Mouse (Mus musculus): ENCODE results near the gene Rhoh. TPM values are rescaled to one million over a fixed set of nuclear protein-coding genes. Genes with fewer than 3 reads are reported as not detected.
A peak's percentile ranks its signal among the peaks of the same experiment; 100 is the strongest.

The Rhoh gene
- polyA plus RNA-seq (2012; rRNA removed) = 0.28 and 0.38 TPM in 2 replicates

GRCm38 (mm10) chr5:65861154-65861944 lies at the start of gene Rhoh:
TSS of gene Rhoh (plus strand) at chr5:65861213.
- no peak for DNase-seq (ENCODE audit: low read depth)
- no peak for TF ChIP-seq POLR2A (IDR thresholded peaks at IDR 0.05; ENCODE audit: borderline replicate concordance, extremely low read depth, insufficient read depth, insufficient read length, poor library complexity, severe bottlenecking)

GRCm38 (mm10) chr5:65823601-65824133 lies 37.3 kb upstream of the Rhoh start:
- TF ChIP-seq CTCF (IDR thresholded peaks at IDR 0.05; ENCODE audit: borderline replicate concordance, extremely low read depth, insufficient read depth, insufficient read length) = peak; percentile 67; the same call in 1 of the 2 replicates
- TF ChIP-seq POLR2A (IDR thresholded peaks at IDR 0.05; ENCODE audit: borderline replicate concordance, extremely low read depth, insufficient read depth, insufficient read length, poor library complexity, severe bottlenecking) = no peak
- peak; percentile 61 for DNase-seq (ENCODE audit: low read depth)

GRCm38 (mm10) chr5:65826476-65826875 lies 34.5 kb upstream of the Rhoh start:
- TF ChIP-seq CTCF (IDR thresholded peaks at IDR 0.05; ENCODE audit: borderline replicate concordance, extremely low read depth, insufficient read depth, insufficient read length) (no peak), POLR2A (IDR thresholded peaks at IDR 0.05; ENCODE audit: borderline replicate concordance, extremely low read depth, insufficient read depth, insufficient read length, poor library complexity, severe bottlenecking) (no peak)
- no peak for DNase-seq (ENCODE audit: low read depth)

GRCm38 (mm10) chr5:65827102-65827501 lies 33.9 kb upstream of the Rhoh start:
- TF ChIP-seq CTCF (IDR thresholded peaks at IDR 0.05; ENCODE audit: borderline replicate concordance, extremely low read depth, insufficient read depth, insufficient read length) (no peak), POLR2A (IDR thresholded peaks at IDR 0.05; ENCODE audit: borderline replicate concordance, extremely low read depth, insufficient read depth, insufficient read length, poor library complexity, severe bottlenecking) (no peak)

GRCm38 (mm10) chr5:65828261-65828660 lies 32.8 kb upstream of the Rhoh start:
- DNase-seq (ENCODE audit: low read depth) = no peak
- TF ChIP-seq CTCF (IDR thresholded peaks at IDR 0.05; ENCODE audit: borderline replicate concordance, extremely low read depth, insufficient read depth, insufficient read length) = no peak
- no peak for TF ChIP-seq POLR2A (IDR thresholded peaks at IDR 0.05; ENCODE audit: borderline replicate concordance, extremely low read depth, insufficient read depth, insufficient read length, poor library complexity, severe bottlenecking)

More at GRCm38 (mm10) chr5:65827102-65827501, 33.9 kb upstream of the Rhoh start:
- DNase-seq (ENCODE audit: low read depth) = no peak

GRCm38 (mm10) chr5:65829059-65829458 lies 32.0 kb upstream of the Rhoh start:
- no peak for DNase-seq (ENCODE audit: low read depth)
- TF ChIP-seq POLR2A (IDR thresholded peaks at IDR 0.05; ENCODE audit: borderline replicate concordance, extremely low read depth, insufficient read depth, insufficient read length, poor library complexity, severe bottlenecking) = no peak

GRCm38 (mm10) chr5:65831917-65832618 lies 28.9 kb upstream of the Rhoh start:
- peak; percentile 9 for DNase-seq (ENCODE audit: low read depth)
- no peak for TF ChIP-seq POLR2A (IDR thresholded peaks at IDR 0.05; ENCODE audit: borderline replicate concordance, extremely low read depth, insufficient read depth, insufficient read length, poor library complexity, severe bottlenecking)
- no peak for TF ChIP-seq CTCF (IDR thresholded peaks at IDR 0.05; ENCODE audit: borderline replicate concordance, extremely low read depth, insufficient read depth, insufficient read length)

- TF ChIP-seq CTCF (IDR thresholded peaks at IDR 0.05; ENCODE audit: borderline replicate concordance, extremely low read depth, insufficient read depth, insufficient read length) (no peak), POLR2A (IDR thresholded peaks at IDR 0.05; ENCODE audit: borderline replicate concordance, extremely low read depth, insufficient read depth, insufficient read length, poor library complexity, severe bottlenecking) (no peak)
These were observed 27.9 kb upstream of the Rhoh start for GRCm38 (mm10) chr5:65833092-65833491.

GRCm38 (mm10) chr5:65833766-65834498 lies 27.1 kb upstream of the Rhoh start:
- TF ChIP-seq CTCF (IDR thresholded peaks at IDR 0.05; ENCODE audit: borderline replicate concordance, extremely low read depth, insufficient read depth, insufficient read length) (no peak), POLR2A (IDR thresholded peaks at IDR 0.05; ENCODE audit: borderline replicate concordance, extremely low read depth, insufficient read depth, insufficient read length, poor library complexity, severe bottlenecking) (no peak)
- no peak for DNase-seq (ENCODE audit: low read depth)

More at GRCm38 (mm10) chr5:65833092-65833491, 27.9 kb upstream of the Rhoh start:
- no peak for DNase-seq (ENCODE audit: low read depth)

- TF ChIP-seq POLR2A (IDR thresholded peaks at IDR 0.05; ENCODE audit: borderline replicate concordance, extremely low read depth, insufficient read depth, insufficient read length, poor library complexity, severe bottlenecking) = no peak
- no peak for TF ChIP-seq CTCF (IDR thresholded peaks at IDR 0.05; ENCODE audit: borderline replicate concordance, extremely low read depth, insufficient read depth, insufficient read length)
These were observed 23.0 kb upstream of the Rhoh start for GRCm38 (mm10) chr5:65838053-65838452.

GRCm38 (mm10) chr5:65842947-65843346 lies 18.1 kb upstream of the Rhoh start:
- no peak for TF ChIP-seq CTCF (IDR thresholded peaks at IDR 0.05; ENCODE audit: borderline replicate concordance, extremely low read depth, insufficient read depth, insufficient read length)
- TF ChIP-seq POLR2A (IDR thresholded peaks at IDR 0.05; ENCODE audit: borderline replicate concordance, extremely low read depth, insufficient read depth, insufficient read length, poor library complexity, severe bottlenecking) = no peak
- DNase-seq (ENCODE audit: low read depth) = no peak

More at GRCm38 (mm10) chr5:65838053-65838452, 23.0 kb upstream of the Rhoh start:
- no peak for DNase-seq (ENCODE audit: low read depth)
